Mouse (Mus musculus): Measurements from ENCODE around the gene Nsdhl. TPM values are rescaled to one million over a fixed set of nuclear protein-coding genes. Genes with fewer than 3 reads are reported as not detected.

Nsdhl gene
- polyA plus RNA-seq, 1 experiment from 2014 or later: 23.5 TPM

- 100% methylated on average over 1 of the region's 1 CpGs for WGBS
- H3K36me3 ChIP-seq (ENCODE audit: control insufficient read depth, insufficient read depth): no peaks in the 10 kb centered on the region
- no peak overlapping the region for H3K27ac ChIP-seq (ENCODE audit: low read depth, low read length)
- H3K27me3 ChIP-seq (replicated peaks; ENCODE audit: control insufficient read depth, insufficient read depth, low read length): no peaks in the 10 kb centered on the region
- no peak overlapping the region for H3K4me2 ChIP-seq (replicated peaks; ENCODE audit: low read depth)
- no peak overlapping the region for H3K9ac ChIP-seq (ENCODE audit: low read depth, low read length)
- H3K4me1 ChIP-seq (replicated peaks; ENCODE audit: control insufficient read depth, insufficient read depth, low read length): no peaks in the 10 kb centered on the region
- ATAC-seq: no peak
- no peak for TF ChIP-seq CTCF (IDR thresholded peaks at IDR 0.05; ENCODE audit: low read depth)
- no peak overlapping the region for H3K4me3 ChIP-seq (ENCODE audit: low read depth, low read length)
- H3K9me3 ChIP-seq (ENCODE audit: control insufficient read depth): no peaks in the 10 kb centered on the region
These were observed 6.7 kb upstream of the Nsdhl start for GRCm38 (mm10) chrX:72911611-72912010.

- H3K9me3 ChIP-seq (ENCODE audit: control insufficient read depth): no peaks in the 10 kb centered on the region
- peak overlapping the region; percentile 55 for H3K4me3 ChIP-seq (ENCODE audit: low read depth, low read length)
- no peak; the same call in 1 of the 2 replicates for ATAC-seq
- H3K27ac ChIP-seq (ENCODE audit: low read depth, low read length): peak overlapping the region; percentile 46
- no peaks in the 10 kb centered on the region for H3K4me1 ChIP-seq (replicated peaks; ENCODE audit: control insufficient read depth, insufficient read depth, low read length)
- peak overlapping the region; percentile 68 for H3K4me2 ChIP-seq (replicated peaks; ENCODE audit: low read depth)
- 0 out of 2 replicates have a peak overlapping the region, but pooled peaks have one; percentile 46 for H3K9ac ChIP-seq (ENCODE audit: low read depth, low read length)
- H3K36me3 ChIP-seq (ENCODE audit: control insufficient read depth, insufficient read depth): no peaks in the 10 kb centered on the region
- no peaks in the 10 kb centered on the region for H3K27me3 ChIP-seq (replicated peaks; ENCODE audit: control insufficient read depth, insufficient read depth, low read length)
- 15% methylated on average over 6 of the region's 6 CpGs for WGBS
- no peak for TF ChIP-seq CTCF (IDR thresholded peaks at IDR 0.05; ENCODE audit: low read depth)
These were observed 314 bp downstream of the Nsdhl start for GRCm38 (mm10) chrX:72918682-72919059.

GRCm38 (mm10) chrX:72921391-72921790 lies 3.0 kb downstream of the Nsdhl start:
- Histone ChIP-seq H3K9ac (ENCODE audit: low read depth, low read length) (no peak overlapping the region), H3K9me3 (ENCODE audit: control insufficient read depth) (no peaks in the 10 kb centered on the region), H3K4me3 (ENCODE audit: low read depth, low read length) (no peak overlapping the region), H3K4me1 (replicated peaks; ENCODE audit: control insufficient read depth, insufficient read depth, low read length) (no peaks in the 10 kb centered on the region), H3K27ac (ENCODE audit: low read depth, low read length) (no peak overlapping the region), H3K4me2 (replicated peaks; ENCODE audit: low read depth) (no peak overlapping the region), H3K27me3 (replicated peaks; ENCODE audit: control insufficient read depth, insufficient read depth, low read length) (no peaks in the 10 kb centered on the region), H3K36me3 (ENCODE audit: control insufficient read depth, insufficient read depth) (no peaks in the 10 kb centered on the region)
- WGBS: 54% methylated on average over 2 of the region's 2 CpGs
- no peak for TF ChIP-seq CTCF (IDR thresholded peaks at IDR 0.05; ENCODE audit: low read depth)
- no peak for ATAC-seq

GRCm38 (mm10) chrX:72953464-72953863 lies 35.1 kb downstream of the Nsdhl start:
- ATAC-seq: no peak
- TF ChIP-seq CTCF (IDR thresholded peaks at IDR 0.05; ENCODE audit: low read depth): no peak
- H3K27ac ChIP-seq (ENCODE audit: low read depth, low read length): no peak overlapping the region
- no peaks in the 10 kb centered on the region for H3K9me3 ChIP-seq (ENCODE audit: control insufficient read depth)
- no peak overlapping the region for H3K4me2 ChIP-seq (replicated peaks; ENCODE audit: low read depth)
- WGBS: 67% methylated on average over 4 of the region's 4 CpGs
- peaks cover 3% of the 10 kb centered on the region; the same call in 1 of the 2 replicates for H3K36me3 ChIP-seq (ENCODE audit: control insufficient read depth, insufficient read depth)
- no peaks in the 10 kb centered on the region for H3K27me3 ChIP-seq (replicated peaks; ENCODE audit: control insufficient read depth, insufficient read depth, low read length)
- H3K4me3 ChIP-seq (ENCODE audit: low read depth, low read length): no peak overlapping the region
- no peak overlapping the region for H3K9ac ChIP-seq (ENCODE audit: low read depth, low read length)
- H3K4me1 ChIP-seq (replicated peaks; ENCODE audit: control insufficient read depth, insufficient read depth, low read length): no peaks in the 10 kb centered on the region

- Histone ChIP-seq H3K9me3 (ENCODE audit: control insufficient read depth) (no peaks in the 10 kb centered on the region), H3K4me1 (replicated peaks; ENCODE audit: control insufficient read depth, insufficient read depth, low read length) (no peaks in the 10 kb centered on the region), H3K27me3 (replicated peaks; ENCODE audit: control insufficient read depth, insufficient read depth, low read length) (no peaks in the 10 kb centered on the region), H3K27ac (ENCODE audit: low read depth, low read length) (no peak overlapping the region), H3K9ac (ENCODE audit: low read depth, low read length) (no peak overlapping the region), H3K4me2 (replicated peaks; ENCODE audit: low read depth) (no peak overlapping the region), H3K36me3 (ENCODE audit: control insufficient read depth, insufficient read depth) (no peaks in the 10 kb centered on the region; the same call in 1 of the 2 replicates), H3K4me3 (ENCODE audit: low read depth, low read length) (no peak overlapping the region)
- ATAC-seq: no peak
- WGBS: 85% methylated on average over 4 of the region's 4 CpGs
- no peak for TF ChIP-seq CTCF (IDR thresholded peaks at IDR 0.05; ENCODE audit: low read depth)
These were observed 38.1 kb downstream of the Nsdhl start for GRCm38 (mm10) chrX:72956486-72956885.

GRCm38 (mm10) chrX:72960431-72960830 lies 42.1 kb downstream of the Nsdhl start:
- no peak overlapping the region for H3K4me3 ChIP-seq (ENCODE audit: low read depth, low read length)
- no peak overlapping the region for H3K4me2 ChIP-seq (replicated peaks; ENCODE audit: low read depth)
- no peaks in the 10 kb centered on the region; the same call in 1 of the 2 replicates for H3K36me3 ChIP-seq (ENCODE audit: control insufficient read depth, insufficient read depth)
- 77% methylated on average over 4 of the region's 4 CpGs for WGBS
- H3K9me3 ChIP-seq (ENCODE audit: control insufficient read depth): no peaks in the 10 kb centered on the region
- no peak overlapping the region for H3K9ac ChIP-seq (ENCODE audit: low read depth, low read length)
- no peak overlapping the region for H3K27ac ChIP-seq (ENCODE audit: low read depth, low read length)
- peak; percentile 48 for TF ChIP-seq CTCF (IDR thresholded peaks at IDR 0.05; ENCODE audit: low read depth)
- ATAC-seq: no peak
- no peaks in the 10 kb centered on the region for H3K4me1 ChIP-seq (replicated peaks; ENCODE audit: control insufficient read depth, insufficient read depth, low read length)
- no peaks in the 10 kb centered on the region for H3K27me3 ChIP-seq (replicated peaks; ENCODE audit: control insufficient read depth, insufficient read depth, low read length)

- TF ChIP-seq CTCF (IDR thresholded peaks at IDR 0.05; ENCODE audit: low read depth): no peak
- H3K4me3 ChIP-seq (ENCODE audit: low read depth, low read length): no peak overlapping the region
- 71% methylated on average over 3 of the region's 3 CpGs for WGBS
These were observed 43.2 kb downstream of the Nsdhl start for GRCm38 (mm10) chrX:72961511-72961910.

More at GRCm38 (mm10) chrX:72961511-72961910, 43.2 kb downstream of the Nsdhl start:
- Histone ChIP-seq H3K4me2 (replicated peaks; ENCODE audit: low read depth) (no peak overlapping the region), H3K9ac (ENCODE audit: low read depth, low read length) (no peak overlapping the region), H3K27me3 (replicated peaks; ENCODE audit: control insufficient read depth, insufficient read depth, low read length) (no peaks in the 10 kb centered on the region), H3K9me3 (ENCODE audit: control insufficient read depth) (no peaks in the 10 kb centered on the region), H3K36me3 (ENCODE audit: control insufficient read depth, insufficient read depth) (no peaks in the 10 kb centered on the region; the same call in 1 of the 2 replicates), H3K27ac (ENCODE audit: low read depth, low read length) (no peak overlapping the region), H3K4me1 (replicated peaks; ENCODE audit: control insufficient read depth, insufficient read depth, low read length) (no peaks in the 10 kb centered on the region)
- no peak for ATAC-seq

Data from intestine, postnatal 0 days (tissue).